Mouse (Mus musculus): ENCODE measurements at regions not wholly inside any gene's neighbourhood (a gene's known extent, or its start where the extent isn't known, plus 50 kb on each side); places are given as distances from the start of the nearest gene placed in this dataset.

DNA sequence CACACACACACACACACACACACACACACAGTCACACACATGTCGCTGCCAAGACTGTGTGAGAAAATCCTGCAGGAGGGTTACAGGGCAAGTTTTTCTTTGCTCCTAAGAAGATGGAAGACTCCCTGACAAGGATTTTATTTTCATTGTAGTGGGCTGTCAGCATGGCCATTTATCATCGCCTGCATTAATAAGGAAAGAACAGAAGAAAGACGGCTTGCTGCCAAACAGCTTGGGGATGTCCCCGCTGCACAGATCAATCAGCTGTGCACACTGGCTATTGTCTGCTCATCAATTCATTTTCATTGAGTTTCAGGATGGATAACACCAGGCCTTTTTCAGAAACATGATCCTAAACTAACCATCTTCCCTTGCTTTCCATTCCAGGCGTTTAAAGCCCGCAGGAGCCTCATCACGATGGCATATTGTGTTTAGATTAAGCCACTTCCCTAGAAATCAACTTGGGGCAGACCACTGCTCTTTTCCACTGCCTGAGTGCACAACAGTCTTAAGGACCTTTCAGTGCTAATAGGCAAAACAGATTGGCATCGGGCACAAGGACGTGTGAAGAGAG, 213.1 kb upstream of the Crbn start:
- TF ChIP-seq POLR2A (IDR thresholded peaks at IDR 0.05; ENCODE audit: borderline replicate concordance, extremely low read depth, insufficient read depth, insufficient read length, poor library complexity, severe bottlenecking) (no peak), CTCF (IDR thresholded peaks at IDR 0.05; ENCODE audit: borderline replicate concordance, extremely low read depth, insufficient read depth, insufficient read length) (no peak)
- peak; percentile 78 for DNase-seq (ENCODE audit: low read depth)

DNA sequence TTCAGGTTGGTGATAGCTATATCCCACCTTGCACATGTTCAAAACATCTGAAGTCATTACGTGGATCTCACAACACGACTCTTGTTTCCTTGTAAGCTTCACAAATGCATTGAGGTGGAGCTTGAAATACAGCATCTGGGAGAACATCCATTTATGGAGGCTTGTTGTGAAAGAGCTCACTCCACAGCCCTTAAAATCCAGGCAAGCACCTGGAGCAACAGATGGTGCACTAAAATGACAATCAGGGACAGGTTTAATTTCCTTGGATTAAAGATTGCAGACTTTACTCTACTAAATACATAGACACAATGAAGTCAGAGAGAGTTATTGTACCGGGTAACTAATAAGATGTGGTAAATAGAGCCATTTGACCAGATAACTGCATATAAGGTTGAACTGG, 219.2 kb upstream of the Crbn start:
- no peak for DNase-seq (ENCODE audit: low read depth)
- TF ChIP-seq POLR2A (IDR thresholded peaks at IDR 0.05; ENCODE audit: borderline replicate concordance, extremely low read depth, insufficient read depth, insufficient read length, poor library complexity, severe bottlenecking) (no peak), CTCF (IDR thresholded peaks at IDR 0.05; ENCODE audit: borderline replicate concordance, extremely low read depth, insufficient read depth, insufficient read length) (no peak)

- no peak for TF ChIP-seq POLR2A (IDR thresholded peaks at IDR 0.05; ENCODE audit: borderline replicate concordance, extremely low read depth, insufficient read depth, insufficient read length, poor library complexity, severe bottlenecking)
- TF ChIP-seq CTCF (IDR thresholded peaks at IDR 0.05; ENCODE audit: borderline replicate concordance, extremely low read depth, insufficient read depth, insufficient read length), result no peak
- DNase-seq (ENCODE audit: low read depth), result no peak
Measured at GRCm38 (mm10) chr6:107045177-107045576, 245.3 kb upstream of the Crbn start.

DNA sequence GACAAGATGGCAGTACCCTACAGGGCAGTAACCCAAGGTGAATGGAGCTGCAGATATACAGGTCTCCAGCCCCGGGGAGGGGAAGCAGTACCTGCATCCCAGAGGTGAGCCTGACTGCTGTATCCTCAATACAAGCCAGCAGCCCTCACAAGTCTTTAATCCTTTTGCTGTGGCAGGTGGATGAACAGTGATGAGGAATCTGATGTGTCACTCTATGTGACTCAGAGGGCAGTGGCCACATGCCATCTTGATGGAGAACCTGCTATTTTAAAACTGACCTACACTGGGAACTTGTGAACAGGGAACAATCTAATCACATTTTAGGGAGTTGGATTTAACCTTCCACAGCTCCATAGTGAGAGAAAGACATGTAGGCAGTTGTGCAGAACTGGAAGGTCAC, 251.7 kb upstream of the Crbn start:
- no peak for TF ChIP-seq CTCF (IDR thresholded peaks at IDR 0.05; ENCODE audit: borderline replicate concordance, extremely low read depth, insufficient read depth, insufficient read length)
- no peak for TF ChIP-seq POLR2A (IDR thresholded peaks at IDR 0.05; ENCODE audit: borderline replicate concordance, extremely low read depth, insufficient read depth, insufficient read length, poor library complexity, severe bottlenecking)
- DNase-seq (ENCODE audit: low read depth), result no peak

- no peak for DNase-seq (ENCODE audit: low read depth)
- TF ChIP-seq POLR2A (IDR thresholded peaks at IDR 0.05; ENCODE audit: borderline replicate concordance, extremely low read depth, insufficient read depth, insufficient read length, poor library complexity, severe bottlenecking) (no peak), CTCF (IDR thresholded peaks at IDR 0.05; ENCODE audit: borderline replicate concordance, extremely low read depth, insufficient read depth, insufficient read length) (no peak)
Measured at GRCm38 (mm10) chr6:107052180-107052579, 252.3 kb upstream of the Crbn start.

GRCm38 (mm10) chr6:107059001-107059765, 259.3 kb upstream of the Crbn start:
- TF ChIP-seq POLR2A (IDR thresholded peaks at IDR 0.05; ENCODE audit: borderline replicate concordance, extremely low read depth, insufficient read depth, insufficient read length, poor library complexity, severe bottlenecking), result no peak
- no peak for DNase-seq (ENCODE audit: low read depth)

- no peak for TF ChIP-seq CTCF (IDR thresholded peaks at IDR 0.05; ENCODE audit: borderline replicate concordance, extremely low read depth, insufficient read depth, insufficient read length)
- TF ChIP-seq POLR2A (IDR thresholded peaks at IDR 0.05; ENCODE audit: borderline replicate concordance, extremely low read depth, insufficient read depth, insufficient read length, poor library complexity, severe bottlenecking), result no peak
- DNase-seq (ENCODE audit: low read depth), result no peak
Measured at GRCm38 (mm10) chr6:107062886-107063565, 263.1 kb upstream of the Crbn start.

- no peak for DNase-seq (ENCODE audit: low read depth)
- no peak for TF ChIP-seq POLR2A (IDR thresholded peaks at IDR 0.05; ENCODE audit: borderline replicate concordance, extremely low read depth, insufficient read depth, insufficient read length, poor library complexity, severe bottlenecking)
- no peak for TF ChIP-seq CTCF (IDR thresholded peaks at IDR 0.05; ENCODE audit: borderline replicate concordance, extremely low read depth, insufficient read depth, insufficient read length)
Measured at GRCm38 (mm10) chr6:107070441-107070840, 270.6 kb upstream of the Crbn start.

- TF ChIP-seq CTCF (IDR thresholded peaks at IDR 0.05; ENCODE audit: borderline replicate concordance, extremely low read depth, insufficient read depth, insufficient read length), result no peak
- no peak for TF ChIP-seq POLR2A (IDR thresholded peaks at IDR 0.05; ENCODE audit: borderline replicate concordance, extremely low read depth, insufficient read depth, insufficient read length, poor library complexity, severe bottlenecking)
- no peak for DNase-seq (ENCODE audit: low read depth)
Measured at GRCm38 (mm10) chr6:107092600-107092999, 292.7 kb upstream of the Crbn start.

DNA sequence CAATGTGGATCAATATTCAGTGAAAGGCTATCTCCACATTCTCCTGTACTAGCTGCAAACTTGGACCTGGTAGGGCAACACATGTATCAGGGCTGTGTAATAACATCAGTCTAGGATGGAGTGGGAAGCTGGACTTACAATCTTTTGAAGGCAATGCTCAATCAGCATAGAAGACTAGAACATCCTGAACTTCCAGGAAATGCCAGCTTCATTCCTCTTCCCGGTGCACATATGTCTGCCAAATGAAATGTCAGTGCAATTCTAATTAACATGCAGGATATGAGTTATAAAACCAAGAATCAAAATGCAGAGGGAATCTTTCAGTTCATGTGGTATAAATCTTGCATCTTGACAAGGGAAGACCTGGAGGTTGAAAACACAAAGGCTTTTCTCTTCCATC, 328.8 kb upstream of the Crbn start:
- TF ChIP-seq CTCF (IDR thresholded peaks at IDR 0.05; ENCODE audit: borderline replicate concordance, extremely low read depth, insufficient read depth, insufficient read length) (no peak), POLR2A (IDR thresholded peaks at IDR 0.05; ENCODE audit: borderline replicate concordance, extremely low read depth, insufficient read depth, insufficient read length, poor library complexity, severe bottlenecking) (no peak)
- DNase-seq (ENCODE audit: low read depth), result no peak

- TF ChIP-seq POLR2A (IDR thresholded peaks at IDR 0.05; ENCODE audit: borderline replicate concordance, extremely low read depth, insufficient read depth, insufficient read length, poor library complexity, severe bottlenecking) (no peak), CTCF (IDR thresholded peaks at IDR 0.05; ENCODE audit: borderline replicate concordance, extremely low read depth, insufficient read depth, insufficient read length) (no peak)
- no peak for DNase-seq (ENCODE audit: low read depth)
Measured at GRCm38 (mm10) chr6:107167736-107168491, 361.7 kb upstream of the Lrrn1 start.

Measured in brain, embryonic 14.5 days (tissue).